Mouse (Mus musculus): Measurements from ENCODE around the gene Fgfr2.

Fgfr2 gene

DNA sequence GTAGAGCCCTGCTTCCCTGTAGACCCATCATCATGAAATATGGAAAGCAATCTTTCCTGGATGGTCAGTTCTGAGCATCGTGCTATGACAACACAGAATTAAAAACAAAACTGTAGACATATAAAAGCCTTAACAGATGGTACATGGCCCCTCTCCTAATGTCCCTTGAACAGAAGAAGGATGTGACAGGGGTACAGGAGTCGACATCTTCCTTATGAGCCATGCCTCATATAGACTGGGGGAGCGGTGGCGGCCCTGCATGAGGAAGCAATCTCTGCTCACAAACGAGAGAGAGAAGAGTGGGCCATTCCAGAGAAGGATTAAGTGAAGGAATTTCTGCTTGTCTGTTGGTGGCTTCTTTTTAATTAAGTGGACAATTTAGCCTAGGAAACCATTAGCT is 864.9 kb downstream of the Fgfr2 start:
- no peak for DNase-seq (ENCODE audit: low spot score)

DNA sequence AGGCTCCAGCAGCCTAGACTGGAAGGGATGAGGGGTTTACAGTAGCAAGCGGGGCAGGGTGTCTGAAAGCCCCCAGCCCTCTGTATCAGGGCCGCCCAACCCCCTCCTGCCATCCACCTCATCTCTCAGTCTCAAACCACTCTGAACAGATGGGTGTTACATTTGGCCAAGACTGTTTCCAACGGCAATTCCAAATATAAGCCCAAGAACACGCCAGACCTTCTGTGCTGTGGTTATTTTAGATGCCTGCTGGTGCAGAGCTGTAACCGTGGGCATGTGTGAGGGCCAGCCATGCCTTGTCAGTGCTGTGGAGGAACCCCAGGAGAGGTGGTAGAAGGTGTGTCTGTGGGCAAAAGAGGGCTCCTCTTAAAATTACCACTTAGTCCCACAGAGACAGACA is 869.6 kb downstream of the Fgfr2 start:
- DNase-seq (ENCODE audit: low spot score) = no peak

DNA sequence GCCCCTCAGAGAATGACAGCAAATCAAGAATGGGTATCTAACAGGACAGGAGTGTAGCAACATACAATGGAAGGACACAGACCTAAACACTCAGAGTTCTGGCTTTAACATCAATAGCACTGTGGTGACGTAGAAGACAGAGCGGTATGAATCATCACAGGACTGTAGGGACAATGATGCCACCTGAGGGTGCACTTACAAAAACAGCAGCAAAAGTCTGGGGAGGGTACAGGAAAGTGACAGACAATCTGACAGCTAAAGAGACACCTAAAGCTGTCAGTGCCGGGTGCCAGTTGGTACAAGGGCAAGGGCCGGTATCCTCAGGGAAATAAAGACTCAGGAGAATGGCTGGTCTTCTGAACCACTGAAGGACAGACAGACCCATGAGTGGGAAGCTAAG is 870.1 kb downstream of the Fgfr2 start:
- no peak for DNase-seq (ENCODE audit: low spot score)

DNA sequence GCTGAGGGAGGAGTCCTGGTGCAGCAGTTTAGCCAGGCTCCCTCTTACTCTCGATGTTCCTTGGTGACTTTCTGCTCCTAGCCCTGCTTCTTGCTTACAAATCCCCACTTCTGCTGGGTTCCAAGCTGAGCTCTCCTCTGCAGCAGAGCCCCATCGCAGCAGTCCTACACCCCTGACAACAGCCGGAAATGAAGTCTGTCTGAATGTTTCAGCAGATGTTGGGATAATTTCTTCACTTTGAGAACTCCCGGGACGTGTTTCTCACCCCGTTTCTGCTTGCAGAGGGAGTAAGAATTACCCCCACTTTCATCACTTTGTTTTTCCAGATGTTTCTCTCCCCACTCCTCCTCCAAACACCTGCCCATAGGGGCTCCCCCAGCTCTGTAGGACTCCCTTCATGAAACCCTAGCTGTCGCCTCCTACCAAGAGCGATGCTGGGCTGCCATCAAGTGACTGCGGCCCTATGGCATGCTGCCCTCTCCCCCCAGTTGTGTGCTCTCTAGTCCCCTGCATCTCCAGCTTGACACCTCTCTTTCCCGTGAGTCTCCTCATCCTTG is 873.5 kb downstream of the Fgfr2 start:
- no peak for DNase-seq (ENCODE audit: low spot score)

DNA sequence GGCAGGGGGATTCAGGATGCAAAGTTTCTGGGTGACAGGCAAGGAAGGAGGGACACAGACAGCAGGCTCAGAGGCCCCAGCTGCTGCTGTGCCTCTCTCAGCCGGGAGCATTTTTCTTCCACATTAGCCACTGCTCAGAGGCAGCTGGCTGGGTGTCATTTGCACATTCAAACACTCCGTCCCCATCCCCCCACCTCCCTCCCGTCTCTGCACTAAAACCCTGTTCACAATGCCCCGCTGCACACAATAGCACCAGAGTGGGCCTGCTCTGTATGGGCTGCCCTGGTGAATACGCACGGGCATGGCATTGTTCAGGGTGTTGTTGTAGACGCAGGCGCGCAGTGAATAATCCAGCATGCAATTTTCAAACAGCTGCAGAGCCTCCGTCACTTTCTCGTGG is 875.6 kb downstream of the Fgfr2 start:
- DNase-seq (ENCODE audit: low spot score) = no peak

DNA sequence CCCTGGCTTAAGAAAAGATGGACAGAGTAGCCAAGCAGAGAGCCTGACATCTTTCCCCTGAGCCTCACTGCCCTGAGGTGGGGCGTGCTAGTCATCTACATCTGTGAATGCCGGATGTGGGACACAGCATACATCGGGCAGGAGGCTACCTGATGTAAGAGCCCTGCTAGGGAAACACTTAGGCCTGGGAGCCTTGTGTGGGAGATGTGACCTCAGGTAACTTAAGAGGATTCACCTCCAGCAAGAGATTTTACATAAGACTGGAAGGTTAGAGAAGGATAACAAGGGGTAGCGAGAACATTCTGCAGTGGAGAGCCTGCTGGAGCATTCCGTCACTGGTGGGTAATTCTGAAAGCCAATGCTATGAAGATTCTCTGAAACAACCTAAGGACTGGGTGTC is 876.1 kb downstream of the Fgfr2 start:
- DNase-seq (ENCODE audit: low spot score) = no peak

DNA sequence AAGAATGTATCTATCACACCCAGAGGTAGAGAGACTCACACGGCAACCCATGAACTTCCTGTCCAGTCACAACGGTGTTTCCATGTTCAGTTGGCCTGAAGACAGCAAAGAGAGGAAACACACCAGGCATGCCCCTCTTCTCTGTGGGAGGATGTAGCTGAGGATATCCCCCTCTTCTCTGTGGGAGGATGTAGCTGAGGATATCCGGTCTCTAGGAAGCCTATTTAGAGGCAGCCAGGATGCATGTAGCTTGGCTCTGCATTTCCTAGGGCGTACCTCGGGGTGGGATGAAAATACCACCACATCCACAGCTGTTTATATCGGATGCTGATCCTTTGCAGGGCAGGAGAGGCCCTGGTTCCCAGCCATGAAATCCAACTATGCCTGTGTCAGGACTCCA is 877.4 kb downstream of the Fgfr2 start:
- no peak for DNase-seq (ENCODE audit: low spot score)

DNA sequence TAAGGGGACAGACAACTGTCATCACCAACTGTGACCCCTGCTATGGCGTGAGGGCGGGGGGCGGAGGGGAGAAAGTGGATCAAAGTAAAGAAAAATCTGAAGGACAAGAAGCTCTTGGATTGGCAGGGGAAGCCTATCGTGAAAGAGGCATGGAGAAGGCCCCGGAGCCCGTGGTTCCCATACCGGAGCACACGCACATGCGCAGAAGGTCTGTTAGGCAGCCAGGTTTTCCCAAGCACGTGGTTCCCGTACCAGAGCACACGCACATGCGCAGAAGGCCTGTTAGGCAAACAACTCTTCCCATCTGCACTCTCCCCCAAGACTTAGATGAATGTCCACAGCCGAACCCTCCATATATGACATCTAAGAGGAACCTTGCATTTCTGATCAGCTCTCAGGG is 878.5 kb downstream of the Fgfr2 start:
- DNase-seq (ENCODE audit: low spot score) = no peak

DNA sequence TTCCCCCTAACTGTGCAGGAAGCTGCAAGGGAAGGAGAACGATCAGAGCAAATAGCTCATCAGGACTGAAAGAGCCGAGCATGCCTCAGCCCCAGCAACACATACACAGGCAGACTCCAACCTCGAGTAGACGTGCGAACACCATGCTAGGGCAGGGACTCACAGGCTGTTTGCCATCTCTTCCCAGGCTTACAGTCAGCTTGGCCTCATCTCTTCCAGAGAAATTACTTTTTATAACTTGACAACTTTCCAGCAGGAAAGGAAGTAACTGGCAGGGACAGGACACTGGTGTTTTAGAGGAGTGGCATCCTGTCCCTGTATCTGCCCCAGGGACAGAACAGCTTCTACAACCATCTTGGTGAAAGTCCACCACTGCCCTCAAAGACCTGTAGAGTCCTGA is 879.9 kb downstream of the Fgfr2 start:
- no peak for DNase-seq (ENCODE audit: low spot score)

DNA sequence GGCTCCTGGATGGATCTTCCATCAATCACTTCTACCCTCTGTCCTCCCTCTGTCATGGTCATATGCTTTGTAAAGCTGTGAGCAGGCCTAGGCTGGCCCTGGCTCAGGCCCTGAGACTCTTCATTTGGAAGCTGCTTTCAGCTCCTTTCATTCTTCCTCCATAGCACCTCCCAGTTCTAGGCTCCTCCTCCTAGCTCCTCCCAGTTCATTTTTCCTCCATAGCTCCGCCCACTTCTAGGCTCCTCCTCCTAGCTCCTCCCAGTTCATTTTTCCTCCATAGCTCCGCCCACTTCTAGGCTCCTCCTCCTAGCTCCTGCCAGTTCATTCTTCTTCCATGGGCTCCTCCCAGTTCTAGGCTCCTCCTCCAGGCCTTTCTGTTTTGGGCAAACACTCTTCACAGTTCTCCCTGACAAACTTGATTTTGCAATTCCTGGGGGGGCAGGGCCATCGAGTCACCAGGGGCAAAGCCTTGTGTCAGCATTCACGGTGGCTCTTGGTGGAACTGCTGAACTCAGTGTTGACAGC is 880.5 kb downstream of the Fgfr2 start:
- DNase-seq (ENCODE audit: low spot score) = no peak

DNA sequence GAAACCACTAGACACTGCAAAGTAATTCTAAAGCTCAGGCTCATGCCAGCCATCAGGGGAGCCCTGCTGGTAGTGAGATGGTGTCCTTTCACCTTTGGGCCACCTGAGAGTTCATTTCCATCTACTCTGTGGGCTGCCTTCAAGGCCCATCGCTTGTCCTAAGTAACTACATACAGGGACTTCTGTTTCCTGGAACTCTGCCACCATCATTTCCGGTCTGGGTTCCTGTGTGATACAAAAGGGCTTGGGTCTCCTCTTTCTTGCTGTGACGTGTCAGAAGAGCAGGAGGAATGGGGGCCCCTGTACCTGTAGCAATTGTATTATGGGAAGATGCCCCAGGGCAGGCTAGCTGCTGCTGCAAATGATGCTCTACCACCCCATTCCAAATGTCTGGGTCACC is 884.2 kb downstream of the Fgfr2 start:
- DNase-seq (ENCODE audit: low spot score) = no peak

DNA sequence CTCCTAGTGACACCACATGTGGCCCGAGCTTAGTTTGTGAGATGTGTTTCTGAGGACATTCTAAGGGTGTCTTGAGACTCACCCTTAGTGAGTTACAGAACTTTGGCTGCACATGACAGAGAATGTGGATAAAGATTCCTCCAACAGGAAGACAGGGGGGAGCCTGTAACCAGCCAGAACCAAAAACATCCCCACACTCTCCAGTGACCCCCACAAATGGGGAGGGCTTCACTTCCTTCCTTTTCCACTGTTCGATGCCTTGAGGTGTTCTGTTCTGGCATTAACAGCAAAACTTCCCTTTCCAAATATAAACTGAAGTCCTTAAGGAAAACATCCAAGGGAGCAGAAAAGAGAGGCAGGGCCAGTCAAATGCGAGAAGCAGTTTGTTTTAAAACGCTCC is 886.0 kb downstream of the Fgfr2 start:
- DNase-seq (ENCODE audit: low spot score) = no peak

DNA sequence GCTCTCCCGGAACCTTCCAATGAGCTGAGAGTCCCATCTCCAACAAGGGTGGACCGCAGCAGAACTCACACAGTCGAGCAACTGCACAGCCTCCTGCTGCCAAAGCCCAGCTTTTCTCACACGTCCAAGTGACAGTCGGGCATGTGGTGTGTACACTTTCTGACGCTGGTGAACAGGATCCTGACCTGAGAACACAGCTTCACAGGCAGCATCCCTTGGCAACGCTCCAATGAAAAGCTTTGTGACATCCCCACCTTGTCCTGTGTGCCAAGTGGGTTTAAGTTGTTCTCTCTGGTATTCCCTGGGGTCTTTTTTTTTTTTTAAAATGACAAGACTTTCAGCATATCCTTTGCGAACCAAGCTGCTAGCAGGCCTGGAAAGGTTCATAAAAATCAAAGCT is 886.4 kb downstream of the Fgfr2 start:
- DNase-seq (ENCODE audit: low spot score) = no peak

DNA sequence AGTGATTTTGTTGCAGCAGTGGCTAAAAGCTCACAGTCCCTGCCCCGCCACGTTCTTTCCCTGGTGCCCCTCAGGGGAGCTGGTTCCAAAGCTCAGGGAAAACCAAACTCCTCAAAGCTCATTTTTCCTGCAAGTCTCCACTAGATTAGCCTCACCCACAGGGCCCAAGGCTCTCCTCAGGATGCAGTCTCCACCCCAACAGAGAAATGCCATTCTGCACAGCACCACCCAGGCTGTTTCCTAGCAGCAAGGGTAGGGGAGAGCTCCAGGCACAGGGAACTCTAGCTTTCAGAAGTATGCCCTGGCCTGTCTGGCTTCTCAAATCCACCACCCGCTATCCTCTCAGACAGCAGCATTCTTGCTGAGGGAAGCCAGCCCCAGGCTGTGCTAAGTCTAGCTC is 888.9 kb downstream of the Fgfr2 start:
- DNase-seq (ENCODE audit: low spot score) = no peak

DNA sequence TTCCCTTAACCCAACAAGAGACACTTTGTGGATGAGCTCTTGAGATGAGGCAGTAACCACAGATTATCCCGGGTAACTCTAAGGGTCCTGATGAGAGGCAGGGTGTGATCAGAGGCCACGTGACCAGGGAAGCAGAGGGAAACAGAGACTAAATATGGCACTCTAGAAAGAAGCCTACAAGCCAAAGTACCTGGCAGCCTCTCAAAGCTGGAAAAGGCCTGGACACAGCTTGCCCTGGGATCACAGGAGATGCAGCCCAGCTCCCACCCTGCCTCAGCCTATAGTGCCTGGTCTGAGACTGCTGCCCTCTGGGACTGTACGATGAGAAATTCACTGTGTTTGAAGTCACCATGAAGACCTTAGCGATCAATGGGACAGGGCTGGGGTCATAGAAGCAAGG is 889.4 kb downstream of the Fgfr2 start:
- no peak for DNase-seq (ENCODE audit: low spot score)

DNA sequence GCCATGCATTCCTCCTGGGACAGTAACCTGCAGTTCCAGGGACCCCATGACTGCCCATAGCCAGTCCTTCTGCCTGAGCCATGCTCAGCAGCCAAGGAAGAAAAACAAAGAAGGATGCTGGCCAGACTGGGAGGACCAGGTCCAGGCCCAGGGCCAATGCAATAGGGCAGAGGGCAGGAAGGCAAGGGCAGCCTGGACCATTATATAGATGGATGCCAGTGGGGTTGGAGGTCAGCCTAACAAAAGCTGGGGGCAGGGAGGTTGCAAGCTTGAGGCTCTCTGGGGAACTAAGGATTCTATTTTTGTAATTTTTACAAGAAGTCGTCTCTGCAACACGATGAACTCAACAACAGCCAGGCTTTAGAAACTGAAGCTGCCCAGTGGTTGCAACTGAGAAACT is 890.2 kb downstream of the Fgfr2 start:
- no peak for DNase-seq (ENCODE audit: low spot score)

DNA sequence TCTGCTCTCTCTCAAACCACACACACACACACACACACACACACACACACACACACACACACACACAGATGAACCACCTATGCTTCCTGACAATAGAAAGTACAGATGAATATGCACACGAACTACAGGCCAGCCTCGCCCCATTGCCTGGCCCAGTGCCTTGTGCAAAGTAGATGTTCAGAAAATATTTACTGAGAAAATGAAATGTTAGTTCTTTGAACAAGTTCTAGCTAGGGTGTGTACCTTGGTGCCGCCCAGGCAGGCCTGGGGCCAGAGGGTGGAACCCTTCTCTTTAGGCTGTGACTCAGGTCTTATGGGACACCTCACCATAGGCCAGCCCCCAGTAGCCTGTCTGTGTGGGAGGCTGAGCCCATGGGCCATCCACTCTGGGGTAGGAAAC is 891.7 kb downstream of the Fgfr2 start:
- no peak for DNase-seq (ENCODE audit: low spot score)

DNA sequence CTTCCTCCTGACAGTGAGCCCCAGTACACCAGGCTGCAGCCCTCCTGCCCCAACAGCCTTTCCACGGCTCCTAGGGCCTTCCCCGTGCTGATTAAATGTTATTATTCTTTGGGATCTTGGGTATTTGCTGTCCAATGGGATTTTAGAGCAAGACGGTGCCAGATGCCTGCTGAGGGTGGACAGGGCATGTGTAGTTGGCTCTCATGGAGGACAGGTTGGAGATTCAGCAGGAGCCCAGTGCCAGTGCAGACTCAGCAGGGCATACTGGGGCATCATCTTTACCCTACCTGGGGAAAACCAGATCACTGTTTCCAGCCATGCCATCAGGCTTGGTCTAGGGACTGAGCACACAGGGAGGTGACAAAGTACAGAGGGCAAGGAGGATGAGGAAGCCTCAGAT is 892.2 kb downstream of the Fgfr2 start:
- no peak for DNase-seq (ENCODE audit: low spot score)

DNA sequence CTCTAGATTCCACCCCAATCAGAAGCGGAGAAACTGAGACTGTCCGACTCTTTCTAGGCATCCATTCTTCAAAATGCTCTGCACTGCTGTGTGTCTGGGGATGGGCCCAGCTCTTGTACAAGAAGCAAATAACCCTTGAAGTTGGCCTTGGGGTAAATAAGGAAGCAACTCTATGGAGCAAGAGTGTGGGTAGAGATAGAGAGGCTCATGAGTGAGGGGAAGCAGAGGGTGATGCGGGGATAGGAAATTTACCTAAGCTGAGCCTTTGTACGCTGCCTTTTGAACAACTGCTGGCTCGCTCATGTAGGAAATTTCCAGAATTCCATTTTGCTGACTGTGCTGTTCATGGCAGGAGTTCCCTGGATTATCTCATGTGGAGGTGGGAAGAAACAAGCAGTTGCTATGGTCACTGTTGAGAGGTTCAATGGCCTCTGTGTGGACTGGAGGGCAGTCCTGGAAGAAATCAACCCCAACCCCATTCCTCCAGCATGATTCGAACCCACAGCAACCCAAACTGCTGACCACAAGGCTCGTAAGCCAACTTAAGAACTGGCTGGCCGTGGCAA is 896.0 kb downstream of the Fgfr2 start:
- DNase-seq (ENCODE audit: low spot score) = no peak

DNA sequence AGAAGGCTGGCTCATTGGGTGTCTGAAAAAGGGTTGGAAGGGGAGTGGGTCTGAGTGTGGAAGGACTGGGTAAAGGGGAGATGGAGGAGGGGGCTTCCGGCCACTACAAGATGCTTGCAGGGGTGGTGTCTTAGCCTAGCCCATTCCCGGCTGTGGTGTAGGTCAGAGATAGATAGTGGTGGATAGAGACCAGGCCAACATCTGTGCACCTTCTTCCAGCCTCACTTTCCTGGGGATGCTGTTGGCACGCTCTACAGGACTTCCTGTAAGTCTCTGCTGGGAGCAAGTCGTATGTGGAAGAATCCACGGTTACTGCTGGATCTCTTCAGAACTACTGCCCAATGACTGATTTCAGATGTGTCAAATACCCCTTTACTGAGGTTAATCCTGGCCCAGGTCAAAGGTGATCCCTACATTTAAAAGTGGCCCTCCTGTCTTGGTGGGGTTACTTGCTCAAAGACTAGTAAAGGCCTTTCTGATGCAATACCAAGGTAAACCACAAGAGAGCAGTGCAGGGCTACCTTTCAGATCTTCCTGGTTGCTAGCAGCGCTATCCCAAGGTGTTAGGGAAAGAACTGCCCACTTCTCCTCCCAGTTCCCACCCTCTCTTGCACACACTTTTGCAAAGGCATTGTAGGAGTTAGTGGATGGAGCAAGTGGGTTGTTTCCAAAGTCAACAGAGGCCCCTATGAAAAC is 896.6 kb downstream of the Fgfr2 start:
- DNase-seq (ENCODE audit: low spot score) = peak; percentile 90

DNA sequence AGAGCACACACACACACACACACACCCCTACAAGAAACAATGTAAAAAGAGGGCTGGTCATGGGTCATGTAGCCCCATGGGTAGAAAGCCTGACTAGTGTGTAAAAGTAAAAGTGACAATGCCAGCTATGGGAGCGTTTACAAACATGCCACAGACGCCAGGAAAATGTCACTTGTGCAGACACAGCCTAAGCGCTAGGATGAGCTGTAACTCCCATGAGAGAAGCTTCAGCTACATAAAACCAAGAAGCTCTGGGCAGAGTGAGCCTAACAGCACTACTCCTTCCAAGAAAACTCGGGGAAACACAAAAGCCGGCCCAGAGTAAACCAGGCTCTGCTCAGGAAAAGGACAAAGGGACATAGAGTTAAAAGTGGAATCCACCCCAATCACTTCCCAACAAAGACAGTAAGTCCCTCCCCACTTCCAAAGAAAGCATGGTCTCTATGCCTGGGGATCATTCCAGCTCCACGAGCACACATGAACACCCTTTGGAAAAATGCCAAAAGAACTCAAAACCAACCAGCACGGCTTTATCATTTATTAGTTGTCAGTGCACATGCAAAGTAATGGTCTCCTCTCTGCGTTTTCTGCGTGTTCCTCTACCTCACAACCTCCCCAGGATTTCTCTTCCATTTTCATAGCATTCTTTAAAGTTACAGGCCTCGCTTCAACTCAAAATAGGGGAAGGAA is 899.6 kb downstream of the Fgfr2 start:
- no peak for DNase-seq (ENCODE audit: low spot score)

DNA sequence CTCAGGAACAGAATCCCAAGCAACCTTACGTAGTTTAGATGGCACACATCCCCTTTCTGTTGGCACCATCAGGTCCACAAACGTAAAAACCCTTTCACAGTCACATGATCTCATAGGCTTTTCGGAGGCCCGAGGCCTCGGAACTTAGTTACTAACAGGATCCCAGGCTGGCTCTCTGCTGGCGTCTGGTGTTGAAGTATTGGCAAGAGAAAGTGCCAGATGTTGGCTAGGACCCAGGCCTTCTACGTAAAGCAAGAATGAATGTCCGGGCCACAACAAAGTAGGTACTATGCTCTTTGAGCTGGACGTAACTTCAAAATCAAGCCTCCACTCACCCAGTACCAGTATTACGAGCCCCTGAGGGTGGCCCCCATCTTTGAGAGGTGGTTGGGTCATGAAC is 909.1 kb downstream of the Fgfr2 start:
- DNase-seq (ENCODE audit: low spot score) = no peak

DNA sequence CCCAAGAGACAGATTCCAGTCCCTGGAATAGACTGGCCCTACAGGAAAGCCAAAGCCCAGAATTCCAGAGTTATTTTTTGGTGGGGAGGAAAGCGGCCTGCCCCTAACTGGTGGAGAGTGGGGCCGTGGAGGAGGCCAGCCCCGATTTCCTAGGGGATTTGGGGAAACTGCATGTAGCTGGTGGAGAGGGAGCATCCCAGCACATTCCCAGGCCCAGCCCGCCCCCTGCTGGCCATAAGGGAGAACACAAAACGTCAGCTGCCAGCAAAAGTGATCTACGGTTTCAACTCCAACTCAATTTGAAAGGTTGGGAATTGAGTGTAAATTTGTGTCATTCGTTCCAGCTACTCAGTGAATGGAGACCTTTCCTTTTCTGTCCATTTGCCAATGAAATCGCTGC is 909.7 kb downstream of the Fgfr2 start:
- peak; percentile 67 for DNase-seq (ENCODE audit: low spot score)

Data from ovary, postnatal 14 days (tissue).